Mouse (Mus musculus) neural tube, embryonic 13.5 days (tissue): ENCODE results near the gene Cdx2. TPM values are rescaled to one million over a fixed set of nuclear protein-coding genes. Genes with fewer than 3 reads are reported as not detected.
A peak's percentile ranks its signal among the peaks of the same experiment; 100 is the strongest.

Experiments used
- ATAC-seq: fragments of 200-750 bp; cut with Nextera tagmentation; 2 replicates; pipeline ENCODE4 v1.8.0; 2017; ENCODE audit warnings: low read depth, mild to moderate bottlenecking, moderate TSS enrichment, moderate library complexity
- H3K27ac ChIP-seq: fragments of 300-500 bp; sonication (generic); replicated peaks from 2 replicates; pipeline ENCODE4 v1.5.1; 2015; ENCODE audit warnings: moderate library complexity, mild to moderate bottlenecking, inconsistent platforms
- H3K27me3 ChIP-seq: fragments of 300-500 bp; sonication (generic); 2 replicates; pipeline ENCODE4 v1.6.1; 2015; ENCODE audit warnings: mild to moderate bottlenecking, inconsistent platforms
- H3K36me3 ChIP-seq: fragments of 300-500 bp; sonication (generic); 2 replicates; pipeline ENCODE4 v1.6.1; 2015; ENCODE audit warnings: mild to moderate bottlenecking, inconsistent platforms
- H3K4me1 ChIP-seq: fragments of 300-500 bp; sonication (generic); replicated peaks from 2 replicates; pipeline ENCODE4 v1.6.1; 2015; ENCODE audit warnings: inconsistent platforms
- H3K4me2 ChIP-seq: fragments of 300-500 bp; sonication (generic); 2 replicates; pipeline ENCODE4 v1.6.1; 2015; ENCODE audit warnings: inconsistent platforms, mild to moderate bottlenecking, moderate library complexity
- H3K4me3 ChIP-seq: fragments of 300-500 bp; sonication (generic); 2 replicates; pipeline ENCODE4 v1.5.1; 2015; ENCODE audit warnings: mild to moderate bottlenecking, inconsistent platforms
- H3K9ac ChIP-seq: fragments of 300-500 bp; sonication (generic); 2 replicates; pipeline ENCODE4 v1.6.1; 2015; ENCODE audit warnings: moderate library complexity, mild to moderate bottlenecking, inconsistent platforms
- H3K9me3 ChIP-seq: fragments of 300-500 bp; sonication (generic); 2 replicates; pipeline ENCODE4 v1.6.1; 2016; ENCODE audit warnings: inconsistent platforms
- WGBS: fragments of 180-500 bp; shearing (Covaris S2); methylation state at CpG from one replicate; pipeline ENCODE4 v1.1.7; 2015; 5-methylcytosine and 5-hydroxymethylcytosine counted together
- polyA plus RNA-seq: library from polyadenylated mRNA; unstranded; fragments of >200 nt; fragmentation: Nextera tagmentation; extraction: Ambion mirVana; gene quantifications from 2 replicates; pipeline ENCODE4 v1.2.1, GENCODE M21; 2015

Gene Cdx2
- polyA plus RNA-seq, 1 experiment from 2014 or later: not detected

GRCm38 (mm10) chr5:147314646-147315431 is 7.8 kb upstream of the Cdx2 start:
- H3K36me3 ChIP-seq: no peaks in the 10 kb centered on the region
- 0 out of 2 replicates have a peak, but pooled peaks have one; percentile 36 for ATAC-seq
- H3K4me1 ChIP-seq: peaks cover 9% of the 10 kb centered on the region; the same call in 1 of the 2 replicates
- no peak overlapping the region for H3K27ac ChIP-seq
- WGBS: 1% methylated on average over 39 of the region's 39 CpGs
- no peak overlapping the region for H3K4me2 ChIP-seq
- peaks cover 96% of the 10 kb centered on the region for H3K27me3 ChIP-seq
- H3K9ac ChIP-seq: no peak overlapping the region
- no peak overlapping the region for H3K4me3 ChIP-seq
- no peaks in the 10 kb centered on the region for H3K9me3 ChIP-seq

GRCm38 (mm10) chr5:147312830-147313685 is 6.0 kb upstream of the Cdx2 start:
- Histone ChIP-seq H3K4me2 (no peak overlapping the region), H3K4me3 (no peak overlapping the region), H3K4me1 (peaks cover 9% of the 10 kb centered on the region; the same call in 1 of the 2 replicates), H3K27ac (no peak overlapping the region), H3K36me3 (no peaks in the 10 kb centered on the region), H3K9me3 (no peaks in the 10 kb centered on the region), H3K27me3 (peaks cover 100% of the 10 kb centered on the region), H3K9ac (no peak overlapping the region)
- WGBS: 1% methylated on average over 27 of the region's 27 CpGs
- ATAC-seq: no peak

GRCm38 (mm10) chr5:147309786-147310185 is 2.7 kb upstream of the Cdx2 start:
- H3K4me3 ChIP-seq: no peak overlapping the region
- H3K36me3 ChIP-seq: no peaks in the 10 kb centered on the region
- ATAC-seq: no peak
- no peak overlapping the region for H3K4me2 ChIP-seq
- no peak overlapping the region for H3K27ac ChIP-seq
- no peaks in the 10 kb centered on the region for H3K9me3 ChIP-seq
- no peak overlapping the region for H3K9ac ChIP-seq
- H3K4me1 ChIP-seq: peaks cover 14% of the 10 kb centered on the region
- peaks cover 100% of the 10 kb centered on the region for H3K27me3 ChIP-seq
- 0% methylated on average over 2 of the region's 2 CpGs for WGBS

- WGBS: 9% methylated on average over 9 of the region's 9 CpGs
Measured at GRCm38 (mm10) chr5:147308451-147308850, 1.4 kb upstream of the Cdx2 start.

GRCm38 (mm10) chr5:147307398-147307785 is 322 bp upstream of the Cdx2 start:
- H3K4me1 ChIP-seq: peaks cover 21% of the 10 kb centered on the region
- no peak for ATAC-seq
- peaks cover 100% of the 10 kb centered on the region for H3K27me3 ChIP-seq
- no peak overlapping the region for H3K27ac ChIP-seq
- no peaks in the 10 kb centered on the region for H3K9me3 ChIP-seq
- H3K9ac ChIP-seq: no peak overlapping the region
- WGBS: 2% methylated on average over 12 of the region's 12 CpGs
- H3K4me3 ChIP-seq: no peak overlapping the region
- no peak overlapping the region for H3K4me2 ChIP-seq
- H3K36me3 ChIP-seq: no peaks in the 10 kb centered on the region

More at GRCm38 (mm10) chr5:147308451-147308850, 1.4 kb upstream of the Cdx2 start:
- no peaks in the 10 kb centered on the region for H3K9me3 ChIP-seq
- ATAC-seq: no peak
- H3K36me3 ChIP-seq: no peaks in the 10 kb centered on the region
- H3K9ac ChIP-seq: no peak overlapping the region
- peaks cover 100% of the 10 kb centered on the region for H3K27me3 ChIP-seq
- H3K4me2 ChIP-seq: no peak overlapping the region
- H3K4me3 ChIP-seq: no peak overlapping the region
- peaks cover 21% of the 10 kb centered on the region for H3K4me1 ChIP-seq
- H3K27ac ChIP-seq: no peak overlapping the region

GRCm38 (mm10) chr5:147305856-147306637 is 1.0 kb downstream of the Cdx2 start:
- Histone ChIP-seq H3K27ac (no peak overlapping the region), H3K4me1 (peaks cover 27% of the 10 kb centered on the region), H3K4me3 (no peak overlapping the region), H3K4me2 (no peak overlapping the region), H3K9me3 (no peaks in the 10 kb centered on the region), H3K9ac (no peak overlapping the region), H3K27me3 (peaks cover 100% of the 10 kb centered on the region), H3K36me3 (no peaks in the 10 kb centered on the region)
- under 1% methylated on average over 58 of the region's 58 CpGs for WGBS
- ATAC-seq: no peak

GRCm38 (mm10) chr5:147305166-147305565 is 1.9 kb downstream of the Cdx2 start:
- Histone ChIP-seq H3K27me3 (peaks cover 100% of the 10 kb centered on the region), H3K9me3 (no peaks in the 10 kb centered on the region), H3K4me3 (no peak overlapping the region), H3K4me2 (no peak overlapping the region), H3K4me1 (peaks cover 29% of the 10 kb centered on the region), H3K27ac (no peak overlapping the region), H3K36me3 (no peaks in the 10 kb centered on the region), H3K9ac (no peak overlapping the region)
- ATAC-seq: no peak
- 2% methylated on average over 16 of the region's 16 CpGs for WGBS

- H3K4me2 ChIP-seq: no peak overlapping the region
Measured at GRCm38 (mm10) chr5:147304276-147305155, 2.6 kb downstream of the Cdx2 start.

GRCm38 (mm10) chr5:147302746-147303400 is 4.2 kb downstream of the Cdx2 start:
- H3K27ac ChIP-seq: no peak overlapping the region
- H3K4me2 ChIP-seq: no peak overlapping the region
- WGBS: 8% methylated on average over 13 of the region's 13 CpGs
- H3K36me3 ChIP-seq: no peaks in the 10 kb centered on the region
- peaks cover 100% of the 10 kb centered on the region for H3K27me3 ChIP-seq
- H3K4me3 ChIP-seq: no peak overlapping the region
- H3K9me3 ChIP-seq: no peaks in the 10 kb centered on the region
- no peak overlapping the region for H3K9ac ChIP-seq
- peaks cover 38% of the 10 kb centered on the region for H3K4me1 ChIP-seq
- no peak for ATAC-seq

More at GRCm38 (mm10) chr5:147304276-147305155, 2.6 kb downstream of the Cdx2 start:
- no peaks in the 10 kb centered on the region for H3K9me3 ChIP-seq
- no peak overlapping the region for H3K27ac ChIP-seq
- H3K4me3 ChIP-seq: no peak overlapping the region
- no peaks in the 10 kb centered on the region for H3K36me3 ChIP-seq
- H3K27me3 ChIP-seq: peaks cover 100% of the 10 kb centered on the region
- peaks cover 35% of the 10 kb centered on the region for H3K4me1 ChIP-seq
- H3K9ac ChIP-seq: no peak overlapping the region
- ATAC-seq: no peak
- WGBS: under 1% methylated on average over 54 of the region's 54 CpGs

GRCm38 (mm10) chr5:147302141-147302540 is 4.9 kb downstream of the Cdx2 start:
- Histone ChIP-seq H3K4me1 (peaks cover 38% of the 10 kb centered on the region), H3K4me3 (no peak overlapping the region), H3K36me3 (no peaks in the 10 kb centered on the region), H3K4me2 (no peak overlapping the region), H3K27me3 (peaks cover 100% of the 10 kb centered on the region), H3K27ac (no peak overlapping the region), H3K9ac (no peak overlapping the region), H3K9me3 (no peaks in the 10 kb centered on the region)
- 12% methylated on average over 8 of the region's 8 CpGs for WGBS
- no peak for ATAC-seq

- no peaks in the 10 kb centered on the region for H3K36me3 ChIP-seq
- no peak overlapping the region for H3K4me2 ChIP-seq
- H3K4me3 ChIP-seq: no peak overlapping the region
- no peak for ATAC-seq
- H3K9ac ChIP-seq: no peak overlapping the region
- no peaks in the 10 kb centered on the region for H3K9me3 ChIP-seq
- under 1% methylated on average over 10 of the region's 10 CpGs for WGBS
- H3K4me1 ChIP-seq: peaks cover 36% of the 10 kb centered on the region
- peaks cover 100% of the 10 kb centered on the region for H3K27me3 ChIP-seq
- H3K27ac ChIP-seq: no peak overlapping the region
Measured at GRCm38 (mm10) chr5:147301781-147302070, 5.3 kb downstream of the Cdx2 start.
